In genomic region chr9:59989864-59990263, GRCm38 (mm10) we compare ENCODE assay signal across 8 mouse cellular contexts. TPM values are rescaled to one million over a fixed set of nuclear protein-coding genes. Genes with fewer than 3 reads are reported as not detected.
DNase-seq lines count a peak whose midpoint lies in the region; ATAC-seq lines count a peak whose summit lies in the region.

No protein-coding gene starts in this region.

- H3K4me3 ChIP-seq in forebrain, embryonic 14.5 days (ENCODE audit: low read depth, low read length), result no peak overlapping the region
- no peak overlapping the region for H3K4me3 ChIP-seq in forebrain, embryonic 15.5 days

- DNase-seq in forebrain, embryonic 14.5 days (ENCODE audit: low spot score), result peak; percentile 82
- peak; percentile 17 to 35 for DNase-seq in urinary bladder, postnatal 36 days (ENCODE audit: low spot score in 2 of 2)
- no peak for DNase-seq in urinary bladder, postnatal 4 days (ENCODE audit: low spot score in 2 of 2)
- peak; percentile 75 for DNase-seq in embryo, embryonic 11 days
- DNase-seq in layer of hippocampus, adult 11-12 months (ENCODE audit: low spot score), result peak; percentile 70
- DNase-seq in lung, postnatal 10 days, result peak; percentile 77
- peak; percentile 52 for DNase-seq in telencephalon, adult 2 months (ENCODE audit: low read depth, low spot score)

- H3K27ac ChIP-seq in forebrain, embryonic 14.5 days (ENCODE audit: low read depth, low read length), result no peak overlapping the region
- no peak overlapping the region for H3K27ac ChIP-seq in forebrain, embryonic 15.5 days (replicated peaks)

- no peak for ATAC-seq in forebrain, embryonic 14.5 days
- no peak for ATAC-seq in forebrain, embryonic 15.5 days (replicated peaks)

- no peaks in the 10 kb centered on the region for H3K4me1 ChIP-seq in forebrain, embryonic 14.5 days (ENCODE audit: control insufficient read depth, insufficient read depth, low read length)
- H3K4me1 ChIP-seq in forebrain, embryonic 15.5 days, result no peaks in the 10 kb centered on the region

- H3K9ac ChIP-seq in forebrain, embryonic 14.5 days (ENCODE audit: low read length), result no peak overlapping the region
- no peak overlapping the region for H3K9ac ChIP-seq in forebrain, embryonic 15.5 days (replicated peaks)

- no peaks in the 10 kb centered on the region for H3K9me3 ChIP-seq in forebrain, embryonic 14.5 days (replicated peaks; ENCODE audit: control insufficient read depth, low read length)
- H3K9me3 ChIP-seq in forebrain, embryonic 15.5 days, result no peaks in the 10 kb centered on the region

- no peaks in the 10 kb centered on the region for H3K36me3 ChIP-seq in forebrain, embryonic 14.5 days (ENCODE audit: control insufficient read depth, insufficient read depth, low read length)
- no peaks in the 10 kb centered on the region for H3K36me3 ChIP-seq in forebrain, embryonic 15.5 days

- 0% methylated on average over 1 of the region's 1 CpGs for WGBS in forebrain, embryonic 14.5 days
- 3% methylated on average over 1 of the region's 1 CpGs for WGBS in forebrain, embryonic 15.5 days

- no peaks in the 10 kb centered on the region for H3K27me3 ChIP-seq in forebrain, embryonic 14.5 days (replicated peaks; ENCODE audit: control insufficient read depth, insufficient read depth, low read length)
- no peaks in the 10 kb centered on the region for H3K27me3 ChIP-seq in forebrain, embryonic 15.5 days

- H3K4me2 ChIP-seq in forebrain, embryonic 14.5 days (ENCODE audit: low read length), result no peak overlapping the region
- H3K4me2 ChIP-seq in forebrain, embryonic 15.5 days (replicated peaks), result no peak overlapping the region

RNA-seq across cellular contexts. Expression of gene Nr2e3, which starts 29.4 kb away (rescaled TPM):
- not detected in 2 replicates for polyA plus RNA-seq in forebrain, embryonic 14.5 days (2014; fragmentation: Nextera tagmentation; extraction: Ambion mirVana)
- not detected in 2 replicates for polyA plus RNA-seq in forebrain, embryonic 15.5 days (2015; fragmentation: Nextera tagmentation; extraction: Ambion mirVana)

Comparison
In these comparisons a context has a peak if more than half of its experiments do, and no peak if none do; other contexts are left out.
1. DNase-seq: peak in forebrain, embryonic 14.5 days (single experiment), urinary bladder, postnatal 36 days (2 of 2), embryo, embryonic 11 days (single experiment), layer of hippocampus, adult 11-12 months (single experiment), lung, postnatal 10 days (single experiment) and telencephalon, adult 2 months (single experiment); none in urinary bladder, postnatal 4 days (0 of 2).